Mouse (Mus musculus) midbrain, embryonic 13.5 days (tissue): ENCODE measurements around the gene Ksr1. TPM values are rescaled to one million over a fixed set of nuclear protein-coding genes. Genes with fewer than 3 reads are reported as not detected.
"Not testable (repeated sequence)": the region's sequence is repeated elsewhere in the genome, so short reads cannot be mapped to it uniquely, and the experiment has no call there.

Experiments used
- ATAC-seq: fragments of 200-750 bp; cut with Nextera tagmentation; 2 replicates; pipeline ENCODE4 v1.8.0; 2017; ENCODE audit warnings: mild to moderate bottlenecking, moderate TSS enrichment, moderate library complexity
- H3K27ac ChIP-seq: fragments of 300-500 bp; sonication (generic); 2 replicates; pipeline ENCODE4 v1.5.1; 2015; ENCODE audit warnings: inconsistent platforms, mild to moderate bottlenecking, moderate library complexity
- H3K27me3 ChIP-seq: fragments of 300-500 bp; sonication (generic); 2 replicates; pipeline ENCODE4 v1.6.1; 2015; ENCODE audit warnings: mild to moderate bottlenecking, inconsistent platforms
- H3K36me3 ChIP-seq: fragments of 300-500 bp; sonication (generic); 2 replicates; pipeline ENCODE4 v1.6.1; 2015; ENCODE audit warnings: mild to moderate bottlenecking, inconsistent platforms
- H3K4me1 ChIP-seq: fragments of 300-500 bp; sonication (generic); replicated peaks from 2 replicates; pipeline ENCODE4 v1.6.1; 2015; ENCODE audit warnings: inconsistent platforms
- H3K4me2 ChIP-seq: fragments of 300-500 bp; sonication (generic); replicated peaks from 2 replicates; pipeline ENCODE4 v1.6.1; 2015; ENCODE audit warnings: moderate library complexity, mild to moderate bottlenecking, inconsistent platforms
- H3K4me3 ChIP-seq: fragments of 300-500 bp; sonication (generic); replicated peaks from 2 replicates; pipeline ENCODE4 v1.5.1; 2015; ENCODE audit warnings: mild to moderate bottlenecking, inconsistent platforms
- H3K9ac ChIP-seq: fragments of 300-500 bp; sonication (generic); replicated peaks from 2 replicates; pipeline ENCODE4 v1.6.1; 2015; ENCODE audit warnings: mild to moderate bottlenecking, inconsistent platforms
- H3K9me3 ChIP-seq: fragments of 300-500 bp; sonication (generic); 2 replicates; pipeline ENCODE4 v1.6.1; 2016; ENCODE audit warnings: mild to moderate bottlenecking, inconsistent platforms
- WGBS: fragments of 180-500 bp; shearing (Covaris S2); methylation state at CpG from one replicate; pipeline ENCODE4 v1.1.7; 2015; 5-methylcytosine and 5-hydroxymethylcytosine counted together
- polyA plus RNA-seq: library from polyadenylated mRNA; unstranded; fragments of >200 nt; fragmentation: Nextera tagmentation; extraction: Ambion mirVana; gene quantifications from 2 replicates; pipeline ENCODE4 v1.2.1, GENCODE M21; 2015

The Ksr1 gene
- polyA plus RNA-seq, 1 experiment from 2014 or later: 3.7 TPM

GRCm38 (mm10) chr11:78990875-78991543 lies 155.2 kb downstream of the Ksr1 start:
- not testable (repeated sequence) for ATAC-seq, H3K4me2 ChIP-seq
- WGBS: 75% methylated on average over 5 of the region's 5 CpGs

GRCm38 (mm10) chr11:78990096-78990495 lies 156.1 kb downstream of the Ksr1 start:
- Histone ChIP-seq H3K27ac (no peak overlapping the region), H3K4me2 (no peak overlapping the region), H3K9ac (no peak overlapping the region), H3K36me3 (no peaks in the 10 kb centered on the region), H3K27me3 (no peaks in the 10 kb centered on the region), H3K4me3 (no peak overlapping the region), H3K9me3 (no peaks in the 10 kb centered on the region), H3K4me1 (no peaks in the 10 kb centered on the region)
- ATAC-seq: no peak
- 94% methylated on average over 9 of the region's 9 CpGs for WGBS

More at GRCm38 (mm10) chr11:78990875-78991543, 155.2 kb downstream of the Ksr1 start:
- not testable (repeated sequence) for H3K27me3 ChIP-seq, H3K36me3 ChIP-seq, H3K4me3 ChIP-seq, H3K27ac ChIP-seq, H3K4me1 ChIP-seq, H3K9me3 ChIP-seq, H3K9ac ChIP-seq

DNA sequence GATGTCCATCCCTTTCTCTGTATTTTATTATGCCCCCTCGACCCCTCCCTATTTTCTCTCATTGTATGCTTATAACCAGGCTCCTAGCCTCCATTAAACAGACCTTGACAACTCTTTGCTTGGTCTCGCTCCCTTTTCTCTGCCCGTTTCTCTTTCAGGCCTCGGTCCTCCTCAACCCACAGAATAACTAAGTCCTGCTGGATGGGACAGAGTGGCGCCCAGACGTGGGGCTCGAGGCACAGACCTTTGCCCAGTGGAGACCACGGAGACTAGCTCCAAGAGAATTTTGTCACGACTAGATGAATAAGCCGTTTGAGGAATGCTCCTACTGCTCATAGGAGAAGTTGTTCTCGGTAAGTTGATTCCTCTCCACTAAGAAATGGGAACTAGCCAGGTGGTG lies 157.0 kb downstream of the Ksr1 start:
- H3K4me2 ChIP-seq, H3K27me3 ChIP-seq, H3K9ac ChIP-seq, H3K4me3 ChIP-seq, H3K27ac ChIP-seq, H3K9me3 ChIP-seq, ATAC-seq, H3K36me3 ChIP-seq, H3K4me1 ChIP-seq: not testable (repeated sequence)
- WGBS: 93% methylated on average over 11 of the region's 11 CpGs

DNA sequence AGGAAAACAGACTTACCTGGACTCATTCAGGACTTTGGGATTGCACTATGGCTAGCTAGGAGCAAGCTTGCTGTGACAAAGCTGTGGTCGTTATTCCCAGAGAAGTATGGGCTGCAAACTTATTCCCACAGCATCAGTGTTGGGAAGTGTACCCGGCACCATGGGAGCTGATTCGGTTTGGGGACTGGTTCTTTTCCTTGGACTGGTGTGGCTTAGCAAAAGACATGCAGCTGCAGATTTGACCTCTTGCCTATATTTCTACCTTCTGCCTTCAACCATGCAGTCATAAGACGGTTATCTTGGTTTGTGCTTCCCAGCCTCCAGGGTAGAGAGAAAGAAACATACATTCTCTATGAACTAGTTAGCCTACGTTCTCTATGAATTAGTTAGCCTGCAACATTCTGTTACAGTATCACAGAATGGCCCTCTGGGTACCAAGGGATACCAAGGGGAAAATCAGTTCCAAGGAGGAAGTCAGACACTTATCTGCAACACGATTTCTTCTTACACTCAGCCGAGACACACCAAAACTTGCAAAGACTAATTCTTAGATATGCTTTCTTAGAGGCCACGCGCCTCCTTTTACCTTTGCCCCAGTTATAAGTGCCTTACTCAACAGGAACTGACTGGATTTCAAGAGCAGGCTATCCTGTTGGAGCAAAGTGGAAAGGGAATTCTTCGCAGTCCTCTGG lies 159.8 kb downstream of the Ksr1 start:
- ATAC-seq: no peak
- H3K4me2 ChIP-seq: no peak overlapping the region

GRCm38 (mm10) chr11:78985505-78985904 lies 160.7 kb downstream of the Ksr1 start:
- Histone ChIP-seq H3K9ac (no peak overlapping the region), H3K36me3 (no peaks in the 10 kb centered on the region), H3K27me3 (no peaks in the 10 kb centered on the region), H3K4me2 (no peak overlapping the region), H3K4me1 (no peaks in the 10 kb centered on the region), H3K9me3 (no peaks in the 10 kb centered on the region), H3K4me3 (no peak overlapping the region), H3K27ac (no peak overlapping the region)
- ATAC-seq: no peak

More for the DNA sequence above, 159.8 kb downstream of the Ksr1 start:
- Histone ChIP-seq H3K9ac (no peak overlapping the region), H3K36me3 (no peaks in the 10 kb centered on the region), H3K4me1 (no peaks in the 10 kb centered on the region), H3K9me3 (no peaks in the 10 kb centered on the region), H3K4me3 (no peak overlapping the region), H3K27me3 (no peaks in the 10 kb centered on the region), H3K27ac (no peak overlapping the region)
- WGBS: 92% methylated on average over 10 of the region's 10 CpGs

DNA sequence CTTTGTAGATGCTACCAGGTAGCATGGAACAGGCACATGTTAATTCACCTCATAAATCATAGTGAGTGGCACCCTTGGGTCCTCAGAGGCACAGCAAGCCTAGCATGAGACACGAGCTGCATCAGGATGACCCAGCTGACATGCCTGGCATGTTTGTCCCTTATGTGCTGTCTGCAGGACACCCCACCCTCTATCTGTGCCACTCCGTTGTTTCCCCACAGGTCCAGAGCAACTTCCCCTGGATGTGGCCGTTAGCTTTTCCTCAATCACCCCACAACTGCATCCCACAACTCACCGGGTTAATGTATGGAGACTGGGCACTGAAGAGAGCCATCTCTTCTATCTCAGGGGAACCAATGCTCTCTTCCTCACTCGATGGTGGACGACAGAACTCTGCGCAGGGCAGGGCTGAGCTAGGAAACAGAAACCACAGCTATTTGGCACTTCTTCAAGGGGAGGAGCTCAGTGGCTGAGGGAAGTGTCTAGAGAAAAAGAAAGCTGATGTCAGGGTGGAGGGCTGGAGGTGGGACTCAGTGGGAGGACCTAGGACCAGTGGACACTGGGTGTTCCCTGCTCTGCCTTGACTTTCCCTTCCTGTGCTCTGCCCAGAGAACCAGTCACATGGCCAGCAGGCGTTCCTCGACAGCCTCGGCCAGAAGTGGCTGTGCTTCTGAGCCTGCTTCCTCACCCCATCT lies 161.6 kb downstream of the Ksr1 start, which contains the start of gene Lgals9:
Gene Lgals9, minus strand, starts transcription at position 464 of the 695 bp plus-strand sequence.
- H3K27ac ChIP-seq: no peak within 1 kb of the TSS
- H3K9ac ChIP-seq: no peak within 1 kb of the TSS
- H3K27me3 ChIP-seq: no peaks in the 10 kb centered on the region
- no peak for ATAC-seq
- no peaks in the 10 kb centered on the region for H3K9me3 ChIP-seq
- no peak within 1 kb of the TSS for H3K4me3 ChIP-seq
- 91% methylated on average over 10 of the region's 10 CpGs for WGBS
- H3K4me1 ChIP-seq: no peaks in the 10 kb centered on the region
- H3K36me3 ChIP-seq: no peaks in the 10 kb centered on the region
- H3K4me2 ChIP-seq: no peak within 1 kb of the TSS

DNA sequence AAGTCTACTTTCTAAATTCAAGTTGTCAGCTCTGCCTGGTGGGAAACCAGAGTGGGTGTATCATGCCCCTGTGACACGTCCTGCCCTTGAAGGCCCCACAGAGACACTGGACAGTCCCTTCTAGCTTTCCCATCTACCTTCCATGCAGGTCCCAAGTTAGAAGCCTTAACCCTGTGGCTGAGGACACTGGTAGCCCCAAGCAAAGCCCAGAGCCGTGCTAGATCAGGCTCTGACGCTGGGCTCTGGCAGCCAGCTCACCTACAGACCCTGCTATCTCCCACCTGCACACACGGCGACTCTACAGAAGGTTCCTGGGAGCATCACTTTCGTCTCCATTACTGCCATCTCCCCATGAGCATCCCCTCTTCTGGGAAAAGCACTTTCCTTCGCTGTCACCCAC lies 162.7 kb downstream of the Ksr1 start:
- ATAC-seq: no peak
- no peak overlapping the region for H3K4me2 ChIP-seq
- no peaks in the 10 kb centered on the region for H3K36me3 ChIP-seq
- no peaks in the 10 kb centered on the region for H3K4me1 ChIP-seq
- H3K27me3 ChIP-seq: no peaks in the 10 kb centered on the region
- H3K27ac ChIP-seq: no peak overlapping the region
- no peak overlapping the region for H3K4me3 ChIP-seq
- no peaks in the 10 kb centered on the region for H3K9me3 ChIP-seq
- H3K9ac ChIP-seq: no peak overlapping the region
- WGBS: 80% methylated on average over 7 of the region's 7 CpGs

- no peak for ATAC-seq
- H3K4me2 ChIP-seq: no peak overlapping the region
- H3K27me3 ChIP-seq: no peaks in the 10 kb centered on the region
- 89% methylated on average over 12 of the region's 12 CpGs for WGBS
- H3K9ac ChIP-seq: no peak overlapping the region
- H3K36me3 ChIP-seq: no peaks in the 10 kb centered on the region
- no peak overlapping the region for H3K4me3 ChIP-seq
- no peaks in the 10 kb centered on the region for H3K4me1 ChIP-seq
- no peak overlapping the region for H3K27ac ChIP-seq
- H3K9me3 ChIP-seq: no peaks in the 10 kb centered on the region
Observed at GRCm38 (mm10) chr11:78982513-78983291, 163.5 kb downstream of the Ksr1 start.

GRCm38 (mm10) chr11:78982042-78982441 lies 164.2 kb downstream of the Ksr1 start:
- H3K4me1 ChIP-seq: no peaks in the 10 kb centered on the region
- no peak overlapping the region for H3K4me2 ChIP-seq
- no peaks in the 10 kb centered on the region for H3K36me3 ChIP-seq
- WGBS: 83% methylated on average over 2 of the region's 2 CpGs
- no peaks in the 10 kb centered on the region for H3K27me3 ChIP-seq
- H3K4me3 ChIP-seq: no peak overlapping the region
- no peaks in the 10 kb centered on the region for H3K9me3 ChIP-seq
- no peak overlapping the region for H3K9ac ChIP-seq
- no peak overlapping the region for H3K27ac ChIP-seq
- ATAC-seq: no peak

DNA sequence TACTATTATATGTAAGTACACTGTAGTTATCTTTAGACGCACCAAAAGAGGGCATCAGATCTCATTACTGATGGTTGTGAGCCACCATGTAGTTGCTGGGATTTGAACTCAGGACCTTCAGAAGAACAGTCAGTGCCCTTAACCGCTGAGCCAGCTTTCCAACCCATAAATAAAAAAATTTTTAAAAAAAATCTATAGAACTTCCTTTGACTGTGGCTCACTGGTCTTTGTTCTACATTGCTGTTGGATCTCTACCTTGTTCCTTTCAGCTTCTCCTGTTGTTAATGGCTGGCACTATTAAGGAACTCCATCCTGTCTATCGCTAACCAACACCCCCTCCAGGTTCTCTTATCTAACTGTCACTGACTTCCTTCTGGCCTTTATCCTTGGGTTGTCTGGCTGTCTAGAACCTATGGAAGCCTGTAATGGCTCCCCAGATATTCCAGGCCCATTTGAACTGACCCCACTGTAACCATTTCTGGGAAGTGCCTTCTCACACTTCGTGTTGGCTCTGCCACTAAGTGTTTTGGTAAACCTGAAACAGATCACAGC lies 166.0 kb downstream of the Ksr1 start:
- no peak overlapping the region for H3K4me2 ChIP-seq
- H3K27ac ChIP-seq: no peak overlapping the region
- H3K9ac ChIP-seq: no peak overlapping the region
- no peak overlapping the region for H3K4me3 ChIP-seq
- no peak for ATAC-seq
- 86% methylated on average over 4 of the region's 4 CpGs for WGBS
- no peaks in the 10 kb centered on the region for H3K9me3 ChIP-seq
- H3K36me3 ChIP-seq: no peaks in the 10 kb centered on the region
- no peaks in the 10 kb centered on the region for H3K27me3 ChIP-seq
- no peaks in the 10 kb centered on the region for H3K4me1 ChIP-seq

DNA sequence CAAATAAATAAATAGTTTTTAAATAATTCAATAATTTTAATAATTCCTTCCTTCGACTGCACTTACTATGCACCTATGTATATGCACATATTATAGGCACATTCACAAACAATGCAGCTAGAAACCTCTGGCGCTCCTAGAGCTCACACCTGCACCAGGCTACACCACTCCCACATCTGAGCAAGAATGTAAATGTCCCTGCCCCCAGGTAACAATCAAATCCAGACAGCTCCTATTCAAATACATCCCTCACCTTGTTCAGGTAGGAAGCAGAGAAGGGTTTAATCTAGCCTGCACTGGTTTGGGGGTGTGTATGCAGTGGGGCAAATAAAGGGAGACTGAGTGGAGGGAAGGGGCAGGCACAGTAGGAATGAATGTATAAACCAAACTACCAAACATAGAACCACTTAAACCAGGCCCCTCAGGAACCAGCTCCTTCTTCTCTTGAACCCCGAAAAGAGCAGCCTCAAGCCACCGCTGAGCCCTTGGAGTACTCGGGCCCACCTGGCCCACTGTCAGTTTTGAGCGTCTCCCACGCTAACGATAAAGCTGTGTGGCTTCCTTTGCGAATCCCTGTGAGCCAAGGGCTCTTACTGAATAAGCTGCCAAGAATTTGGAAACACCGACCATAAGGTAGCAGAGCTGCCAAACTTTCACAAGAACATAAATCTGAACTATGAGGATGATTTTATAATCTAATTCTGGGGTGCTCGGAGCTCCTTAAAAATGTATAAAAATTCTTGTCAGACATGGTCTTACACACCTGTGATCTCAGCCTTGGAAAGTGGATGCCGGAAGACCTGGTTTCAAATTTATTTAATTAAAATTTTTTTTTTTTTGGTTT lies 167.8 kb downstream of the Ksr1 start:
- no peak overlapping the region for H3K4me3 ChIP-seq
- no peaks in the 10 kb centered on the region for H3K27me3 ChIP-seq
- no peaks in the 10 kb centered on the region for H3K36me3 ChIP-seq
- H3K9me3 ChIP-seq: no peaks in the 10 kb centered on the region
- no peak overlapping the region for H3K27ac ChIP-seq
- 90% methylated on average over 12 of the region's 12 CpGs for WGBS
- H3K4me2 ChIP-seq: no peak overlapping the region
- no peak for ATAC-seq
- H3K4me1 ChIP-seq: peaks cover 3% of the 10 kb centered on the region; the same call in 1 of the 2 replicates
- H3K9ac ChIP-seq: no peak overlapping the region
